Mouse (Mus musculus) telencephalon, adult 2 months (tissue): ENCODE measurements at regions not wholly inside any gene's neighbourhood (a gene's known extent, or its start where the extent isn't known, plus 50 kb on each side); places are given as distances from the start of the nearest gene placed in this dataset.

Experiments
- DNase-seq: peaks from one replicate; pipeline ENCODE4 v3.0.0-alpha.2; 2011; ENCODE audit warnings: low read depth, low spot score

DNA sequence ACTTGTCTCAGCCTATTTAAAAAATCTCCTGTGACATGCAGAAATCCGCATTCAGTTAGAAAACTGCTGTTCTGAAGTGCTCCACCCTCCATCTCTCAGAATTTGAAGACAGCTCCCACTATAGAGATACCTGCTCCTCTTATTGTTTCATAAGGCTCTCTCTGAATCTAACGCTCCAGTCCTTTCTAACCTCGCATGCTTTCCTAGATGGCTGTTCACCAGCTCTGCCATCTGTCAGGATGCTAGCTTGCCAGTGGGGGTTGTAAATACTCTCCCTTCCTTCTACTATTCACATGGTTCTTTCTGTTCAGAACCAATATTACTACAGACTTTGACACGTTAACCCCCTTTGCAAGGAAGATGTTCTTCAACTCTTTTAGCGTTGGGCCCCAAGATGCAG, 123.3 kb upstream of the Gm10801 start:
- DNase-seq = no peak

DNA sequence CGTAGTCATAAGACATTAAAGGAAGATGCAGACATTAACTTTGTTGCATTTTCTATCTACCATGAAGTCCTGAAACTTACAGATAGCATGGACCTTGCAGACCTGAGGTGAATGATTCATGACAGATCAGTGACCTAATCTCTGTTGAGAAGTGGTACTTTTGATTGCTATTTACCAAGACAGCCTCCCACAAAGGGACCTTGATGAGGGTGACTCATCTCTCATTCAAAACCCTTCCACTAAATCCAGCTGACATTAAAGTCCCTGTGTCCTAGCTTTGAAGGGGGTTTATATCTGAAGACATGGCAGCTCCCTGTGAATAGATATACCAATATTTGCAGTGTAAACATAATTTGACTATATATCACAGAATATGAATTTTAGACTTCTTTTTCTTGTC, 96.2 kb upstream of the Gm10801 start:
- DNase-seq = peak; percentile 2
